Mouse (Mus musculus) limb, embryonic 15.5 days (tissue): ENCODE data around the gene Gm49403. TPM values are rescaled to one million over a fixed set of nuclear protein-coding genes. Genes with fewer than 3 reads are reported as not detected.
"Not testable (repeated sequence)": the region's sequence is repeated elsewhere in the genome, so short reads cannot be mapped to it uniquely, and the experiment has no call there.

Experiments
- ATAC-seq: fragments of 200-750 bp; cut with Nextera tagmentation; 2 replicates; pipeline ENCODE4 v1.8.0; 2017; ENCODE audit warnings: low read depth, moderate TSS enrichment; ENCODE audit not compliant: insufficient number of reproducible peaks, low FRiP score, low TSS enrichment
- H3K27ac ChIP-seq: fragments of 300-500 bp; sonication (generic); 2 replicates; pipeline ENCODE4 v1.5.1; 2015; ENCODE audit warnings: moderate library complexity, mild to moderate bottlenecking, inconsistent platforms
- H3K27me3 ChIP-seq: fragments of 300-500 bp; sonication (generic); 2 replicates; pipeline ENCODE4 v1.6.1; 2015; ENCODE audit warnings: inconsistent platforms
- H3K36me3 ChIP-seq: fragments of 300-500 bp; sonication (generic); 2 replicates; pipeline ENCODE4 v1.6.1; 2015; ENCODE audit warnings: inconsistent platforms
- H3K4me1 ChIP-seq: fragments of 300-500 bp; sonication (generic); 2 replicates; pipeline ENCODE4 v1.6.1; 2015; ENCODE audit warnings: inconsistent platforms
- H3K4me2 ChIP-seq: fragments of 300-500 bp; sonication (generic); 2 replicates; pipeline ENCODE4 v1.6.1; 2015; ENCODE audit warnings: mild to moderate bottlenecking, inconsistent platforms
- H3K4me3 ChIP-seq: fragments of 300-500 bp; sonication (generic); 2 replicates; pipeline ENCODE4 v1.5.1; 2015; ENCODE audit warnings: mild to moderate bottlenecking, inconsistent platforms
- H3K9ac ChIP-seq: fragments of 300-500 bp; sonication (generic); 2 replicates; pipeline ENCODE4 v1.6.1; 2015; ENCODE audit warnings: inconsistent platforms
- H3K9me3 ChIP-seq: fragments of 300-500 bp; sonication (generic); 2 replicates; pipeline ENCODE4 v1.6.1; 2016; ENCODE audit warnings: inconsistent platforms
- WGBS: fragments of 180-500 bp; shearing (Covaris S2); methylation state at CpG from one replicate; pipeline ENCODE4 v1.1.7; 2015; 5-methylcytosine and 5-hydroxymethylcytosine counted together
- polyA plus RNA-seq: library from polyadenylated mRNA; unstranded; fragments of >200 nt; fragmentation: Nextera tagmentation; extraction: Ambion mirVana; gene quantifications from 2 replicates; pipeline ENCODE4 v1.2.1, GENCODE M21; 2015

Gene Gm49403
- polyA plus RNA-seq, 1 experiment from 2014 or later = not detected

GRCm38 (mm10) chr19:8897211-8897864 is 13.6 kb downstream of the Gm49403 start:
- H3K9me3 ChIP-seq, ATAC-seq, H3K27me3 ChIP-seq: not testable (repeated sequence)
- Histone ChIP-seq H3K4me1 (peaks cover 39% of the 10 kb centered on the region), H3K4me2 (peak overlapping the region; percentile 64), H3K9ac (peak overlapping the region; percentile 33), H3K27ac (peak overlapping the region; percentile 91), H3K4me3 (peak overlapping the region; percentile 91), H3K36me3 (peaks cover 28% of the 10 kb centered on the region)
- WGBS = 15% methylated on average over 21 of the region's 21 CpGs

GRCm38 (mm10) chr19:8897865-8898495 is 14.2 kb downstream of the Gm49403 start, which contains the start of gene Ganab:
Ganab (plus strand) TSS chr19:8898071.
- H3K27ac ChIP-seq = peak within 1 kb of the TSS; percentile 91
- no peaks in the 10 kb centered on the region for H3K9me3 ChIP-seq
- peak within 1 kb of the TSS; percentile 64 for H3K4me2 ChIP-seq
- peak within 1 kb of the TSS; percentile 91 for H3K4me3 ChIP-seq
- H3K9ac ChIP-seq = peak within 1 kb of the TSS; percentile 93
- H3K4me1 ChIP-seq = peaks cover 37% of the 10 kb centered on the region
- H3K36me3 ChIP-seq = peaks cover 33% of the 10 kb centered on the region
- WGBS = under 1% methylated on average over 53 of the region's 53 CpGs
- ATAC-seq = peak; percentile 98
- H3K27me3 ChIP-seq = no peaks in the 10 kb centered on the region

- peak overlapping the region; percentile 64 for H3K4me2 ChIP-seq
- peaks cover 34% of the 10 kb centered on the region for H3K4me1 ChIP-seq
- WGBS = 6% methylated on average over 13 of the region's 13 CpGs
- peak overlapping the region; percentile 93 for H3K9ac ChIP-seq
- H3K27me3 ChIP-seq = no peaks in the 10 kb centered on the region
- ATAC-seq = no peak
- peak overlapping the region; percentile 91 for H3K4me3 ChIP-seq
- peaks cover 39% of the 10 kb centered on the region for H3K36me3 ChIP-seq
- peak overlapping the region; percentile 88 for H3K27ac ChIP-seq
- H3K9me3 ChIP-seq = no peaks in the 10 kb centered on the region
Observed at GRCm38 (mm10) chr19:8898576-8898975, 14.8 kb downstream of the Gm49403 start.

- H3K27ac ChIP-seq = no peak overlapping the region
Observed at GRCm38 (mm10) chr19:8899079-8899478, 15.3 kb downstream of the Gm49403 start.

GRCm38 (mm10) chr19:8903412-8903811 is 19.7 kb downstream of the Gm49403 start:
- Histone ChIP-seq H3K36me3 (peaks cover 62% of the 10 kb centered on the region), H3K4me2 (no peak overlapping the region), H3K27ac (no peak overlapping the region), H3K4me1 (peaks cover 8% of the 10 kb centered on the region), H3K9ac (no peak overlapping the region), H3K27me3 (no peaks in the 10 kb centered on the region), H3K4me3 (no peak overlapping the region), H3K9me3 (no peaks in the 10 kb centered on the region)
- WGBS = 94% methylated on average over 5 of the region's 5 CpGs
- ATAC-seq = no peak

More at GRCm38 (mm10) chr19:8899079-8899478, 15.3 kb downstream of the Gm49403 start:
- Histone ChIP-seq H3K9me3 (no peaks in the 10 kb centered on the region), H3K4me3 (peak overlapping the region; percentile 91), H3K4me1 (peaks cover 30% of the 10 kb centered on the region), H3K36me3 (peaks cover 43% of the 10 kb centered on the region), H3K9ac (peak overlapping the region; percentile 93; the same call in 1 of the 2 replicates), H3K4me2 (peak overlapping the region; percentile 64), H3K27me3 (no peaks in the 10 kb centered on the region)
- 29% methylated on average over 3 of the region's 3 CpGs for WGBS
- ATAC-seq = no peak

- Histone ChIP-seq H3K36me3 (peaks cover 95% of the 10 kb centered on the region), H3K4me3 (no peak overlapping the region), H3K9ac (no peak overlapping the region), H3K9me3 (no peaks in the 10 kb centered on the region), H3K4me2 (no peak overlapping the region), H3K4me1 (no peaks in the 10 kb centered on the region), H3K27ac (no peak overlapping the region), H3K27me3 (no peaks in the 10 kb centered on the region)
- no peak for ATAC-seq
- 92% methylated on average over 6 of the region's 6 CpGs for WGBS
Observed at GRCm38 (mm10) chr19:8908531-8908930, 24.8 kb downstream of the Gm49403 start.

- ATAC-seq = no peak
- peaks cover 100% of the 10 kb centered on the region for H3K36me3 ChIP-seq
- H3K9ac ChIP-seq = no peak overlapping the region
- H3K9me3 ChIP-seq = no peaks in the 10 kb centered on the region
- H3K4me3 ChIP-seq = no peak overlapping the region
- no peaks in the 10 kb centered on the region for H3K27me3 ChIP-seq
- WGBS = 96% methylated on average over 5 of the region's 5 CpGs
- no peak overlapping the region for H3K27ac ChIP-seq
- no peak overlapping the region for H3K4me2 ChIP-seq
- no peaks in the 10 kb centered on the region for H3K4me1 ChIP-seq
Observed at GRCm38 (mm10) chr19:8911810-8912209, 28.1 kb downstream of the Gm49403 start.

GRCm38 (mm10) chr19:8914212-8914611 is 30.5 kb downstream of the Gm49403 start:
- ATAC-seq = no peak
- Histone ChIP-seq H3K36me3 (peaks cover 79% of the 10 kb centered on the region), H3K4me2 (no peak overlapping the region), H3K4me3 (no peak overlapping the region), H3K27ac (no peak overlapping the region), H3K9me3 (no peaks in the 10 kb centered on the region), H3K4me1 (no peaks in the 10 kb centered on the region), H3K9ac (no peak overlapping the region), H3K27me3 (no peaks in the 10 kb centered on the region)
- 92% methylated on average over 3 of the region's 3 CpGs for WGBS

- Histone ChIP-seq H3K4me1 (peaks cover 13% of the 10 kb centered on the region), H3K36me3 (peaks cover 39% of the 10 kb centered on the region), H3K27ac (no peak overlapping the region), H3K4me2 (no peak overlapping the region), H3K9me3 (no peaks in the 10 kb centered on the region), H3K4me3 (no peak overlapping the region), H3K27me3 (no peaks in the 10 kb centered on the region), H3K9ac (no peak overlapping the region)
- no peak for ATAC-seq
- WGBS = 89% methylated on average over 3 of the region's 3 CpGs
Observed at GRCm38 (mm10) chr19:8919000-8919399, 35.3 kb downstream of the Gm49403 start.

GRCm38 (mm10) chr19:8919684-8920072 is 35.9 kb downstream of the Gm49403 start:
- Histone ChIP-seq H3K4me2 (peak overlapping the region; percentile 59), H3K36me3 (peaks cover 32% of the 10 kb centered on the region), H3K27ac (peak overlapping the region; percentile 91), H3K27me3 (no peaks in the 10 kb centered on the region), H3K4me3 (peak overlapping the region; percentile 76), H3K9me3 (no peaks in the 10 kb centered on the region), H3K9ac (no peak overlapping the region; the same call in 1 of the 2 replicates), H3K4me1 (peaks cover 13% of the 10 kb centered on the region)
- ATAC-seq = no peak
- WGBS = 61% methylated on average over 6 of the region's 6 CpGs

GRCm38 (mm10) chr19:8920073-8920736 is 36.5 kb downstream of the Gm49403 start, which contains the start of gene B3gat3:
B3gat3 (plus strand) TSS chr19:8920374.
- Histone ChIP-seq H3K4me2 (peak within 1 kb of the TSS; percentile 59), H3K27me3 (no peaks in the 10 kb centered on the region), H3K9ac (peak within 1 kb of the TSS; percentile 66), H3K27ac (peak within 1 kb of the TSS; percentile 91), H3K36me3 (peaks cover 28% of the 10 kb centered on the region), H3K4me3 (peak within 1 kb of the TSS; percentile 76), H3K4me1 (peaks cover 13% of the 10 kb centered on the region), H3K9me3 (no peaks in the 10 kb centered on the region)
- ATAC-seq = peak; percentile 93
- WGBS = 1% methylated on average over 49 of the region's 50 CpGs

GRCm38 (mm10) chr19:8920836-8921291 is 37.1 kb downstream of the Gm49403 start:
- WGBS = under 1% methylated on average over 6 of the region's 6 CpGs
- Histone ChIP-seq H3K4me1 (peaks cover 13% of the 10 kb centered on the region), H3K27ac (peak overlapping the region; percentile 91), H3K9ac (peak overlapping the region; percentile 66), H3K4me3 (peak overlapping the region; percentile 76), H3K36me3 (peaks cover 28% of the 10 kb centered on the region), H3K27me3 (no peaks in the 10 kb centered on the region), H3K4me2 (peak overlapping the region; percentile 59), H3K9me3 (no peaks in the 10 kb centered on the region)
- no peak for ATAC-seq
